Mouse (Mus musculus) heart, postnatal 0 days (tissue): Measurements from ENCODE around the gene Hadh.

Experiments
- CTCF ChIP-seq: IDR thresholded peaks from 2 replicates; pipeline ENCODE4 v1.5.1; 2016; ENCODE audit warnings: antibody characterized with exemption, control low read depth, low read depth
- EP300 ChIP-seq: IDR thresholded peaks from 2 replicates; pipeline ENCODE4 v1.6.1; 2016; ENCODE audit warnings: antibody characterized with exemption, low read depth

DNA sequence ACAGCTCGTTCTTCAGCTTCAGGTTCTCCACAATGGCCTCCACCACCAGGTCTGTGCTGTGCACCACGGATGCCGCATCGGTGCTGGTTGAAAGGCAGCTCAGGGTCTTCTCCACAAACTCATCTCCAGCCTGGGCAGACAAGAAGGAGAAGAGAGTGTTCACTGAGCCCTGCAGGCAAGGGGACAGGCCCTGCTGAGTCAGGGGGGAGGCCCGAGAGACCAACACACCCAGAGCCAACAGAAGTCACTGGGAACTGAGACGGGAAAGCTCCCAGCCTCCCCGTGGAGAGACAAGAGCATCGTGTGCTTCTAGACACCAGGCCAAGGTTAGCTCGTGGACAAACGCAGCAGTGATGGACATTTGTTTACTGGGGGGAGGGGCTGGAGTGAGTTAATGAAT, 23.5 kb downstream of the Hadh start:
- TF ChIP-seq CTCF, result no peak
- TF ChIP-seq EP300, result no peak
